Mouse (Mus musculus) right cerebral cortex, postnatal 14 days (tissue): ENCODE data around the gene Dnmbp.
A peak's percentile ranks its signal among the peaks of the same experiment; 100 is the strongest.
"Not testable (repeated sequence)": the region's sequence is repeated elsewhere in the genome, so short reads cannot be mapped to it uniquely, and the experiment has no call there.

Experiments used
- DNase-seq: peaks from one replicate; pipeline ENCODE4 v3.0.0; 2022

The Dnmbp gene

DNA sequence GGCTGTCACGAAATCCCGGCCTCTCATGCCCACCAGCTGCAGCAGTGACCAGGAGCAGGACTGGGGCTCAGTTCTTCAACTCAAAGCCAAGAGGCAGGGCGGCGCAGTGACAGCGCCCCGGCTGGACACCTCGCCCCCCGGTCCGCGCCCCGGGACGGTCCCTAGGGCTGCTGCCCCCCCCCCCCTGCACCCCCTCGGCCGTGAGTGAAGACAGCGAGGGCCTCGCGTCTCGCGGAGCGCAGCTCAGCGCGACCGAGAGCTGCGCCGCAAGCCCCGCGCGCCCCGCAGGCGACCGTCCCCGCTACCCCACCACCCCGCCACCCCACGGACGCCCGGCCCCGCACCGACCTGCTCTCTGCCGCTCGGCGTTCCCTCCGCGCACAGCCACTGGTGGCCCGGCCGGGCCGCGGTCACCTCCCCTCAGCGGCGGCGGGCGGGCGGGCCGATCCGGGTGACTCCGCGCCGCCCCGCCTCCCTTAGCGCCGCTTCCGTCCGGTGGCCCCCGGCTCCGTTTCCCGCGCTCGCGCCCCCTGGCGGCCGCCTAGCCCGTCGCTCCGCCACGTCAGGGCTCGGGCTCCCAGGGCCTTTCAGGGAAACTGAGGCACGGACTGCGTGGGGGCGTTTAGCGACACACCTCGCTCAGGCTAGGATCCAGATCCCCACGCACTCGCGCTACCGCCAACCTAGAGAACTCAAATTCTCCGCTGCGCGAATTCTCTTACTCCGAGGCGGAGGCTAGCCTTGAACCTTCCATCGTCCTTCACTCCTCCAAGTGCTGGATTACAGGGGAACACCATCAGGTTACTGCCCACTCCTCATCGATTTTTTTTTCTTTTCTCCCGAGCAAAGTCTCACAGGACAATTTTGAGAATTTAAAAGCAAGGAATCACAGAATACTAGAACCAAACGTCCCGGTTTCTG, at the start of gene Dnmbp:
Dnmbp (minus strand) TSS at position 423 of the 921 bp plus-strand sequence.
- peak; percentile 89 for DNase-seq

DNA sequence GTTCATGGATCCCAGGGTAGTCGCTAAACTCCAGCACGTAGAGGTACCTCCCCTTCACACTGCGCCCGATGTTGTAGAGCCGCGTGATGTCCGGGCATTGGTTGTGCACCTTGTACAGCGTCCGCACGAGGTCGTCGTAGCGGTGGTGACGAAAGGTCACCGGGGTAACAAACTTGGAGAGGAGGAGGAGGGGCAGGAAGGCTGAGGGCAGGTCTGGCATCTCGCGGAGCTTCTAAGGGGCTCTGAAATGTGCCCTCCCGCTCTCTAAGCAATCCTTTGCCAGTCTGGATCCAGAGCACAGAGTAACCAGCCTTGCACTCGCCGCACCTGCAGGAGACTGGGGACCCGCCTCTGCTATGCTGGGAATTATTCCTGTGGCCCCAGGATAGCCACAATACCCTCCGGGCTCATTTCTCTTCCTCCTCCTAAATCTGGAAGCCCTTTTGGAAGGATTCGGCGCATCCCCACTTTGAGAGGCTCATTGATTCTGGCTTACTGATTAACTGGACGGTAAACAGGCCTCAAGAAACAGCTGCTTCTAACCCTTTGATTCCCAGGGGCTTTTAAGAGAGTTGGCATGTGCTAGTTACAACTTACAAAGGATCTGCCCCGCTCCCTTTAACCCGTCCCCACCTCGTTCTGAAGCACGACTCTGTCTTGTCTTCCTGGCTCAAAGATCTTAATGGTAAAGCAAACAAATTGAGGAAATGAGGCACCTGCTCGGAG, 46.2 kb upstream of the Dnmbp start, which contains the start of gene Cpn1:
Cpn1 (minus strand) TSS at position 488 of the 726 bp plus-strand sequence.
- no peak for DNase-seq

DNA sequence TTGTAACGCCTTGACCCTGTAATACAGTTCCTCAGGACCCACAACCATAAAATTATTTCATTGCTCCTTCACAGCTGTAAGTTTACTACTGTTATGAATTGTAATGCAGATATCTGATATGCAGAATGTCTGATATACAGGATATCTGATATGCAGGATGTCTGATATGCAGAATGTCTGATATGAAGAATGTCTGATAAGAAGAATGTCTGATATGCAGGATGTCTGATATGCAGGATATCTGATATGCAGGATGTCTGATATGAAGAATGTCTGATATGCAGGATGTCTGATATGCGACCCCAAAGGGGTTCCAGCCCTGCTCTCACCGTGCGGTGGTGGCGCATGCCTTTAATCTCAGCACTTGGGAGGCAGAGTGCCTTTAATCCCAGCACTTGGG, 42.0 kb upstream of the Dnmbp start:
- DNase-seq = no peak

DNA sequence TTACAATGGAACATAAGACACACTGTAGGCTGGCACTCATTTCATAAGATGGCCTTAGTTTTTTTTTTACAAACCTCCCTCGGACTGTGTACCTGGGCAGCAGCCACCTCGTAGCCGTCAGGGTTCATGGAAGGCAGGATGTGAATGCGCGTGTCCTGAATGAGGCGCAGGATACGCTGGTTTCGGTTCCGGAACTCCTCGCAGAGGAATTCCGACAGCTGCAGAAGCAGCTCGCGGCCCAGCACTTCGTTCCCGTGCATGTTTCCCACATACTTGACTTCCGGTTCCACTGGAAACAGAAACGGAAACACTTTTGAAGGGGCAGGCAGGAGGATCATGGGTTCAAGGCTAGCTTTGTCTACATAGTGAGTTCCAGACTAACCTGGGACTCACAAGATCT, 40.7 kb upstream of the Dnmbp start:
- DNase-seq = no peak

DNA sequence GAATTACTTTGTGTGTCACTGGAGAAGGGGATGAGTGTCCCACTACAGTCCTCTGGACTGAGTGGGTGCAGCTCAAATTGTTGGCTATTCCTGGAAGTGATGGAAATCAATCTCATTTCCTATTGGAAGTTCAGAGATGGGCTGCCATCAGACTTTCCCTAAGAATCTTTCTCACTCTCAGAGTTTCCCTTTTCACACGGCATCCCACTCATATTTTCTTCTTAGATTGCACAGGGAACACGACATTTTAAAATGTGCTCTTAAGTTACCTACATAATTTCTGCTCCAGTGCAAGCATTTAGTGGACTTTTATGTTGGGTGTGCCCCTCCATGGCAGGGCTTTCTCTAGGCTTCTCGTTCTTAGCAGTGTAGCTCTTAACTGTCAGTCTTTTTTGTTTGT, 37.8 kb upstream of the Dnmbp start:
- DNase-seq = no peak

DNA sequence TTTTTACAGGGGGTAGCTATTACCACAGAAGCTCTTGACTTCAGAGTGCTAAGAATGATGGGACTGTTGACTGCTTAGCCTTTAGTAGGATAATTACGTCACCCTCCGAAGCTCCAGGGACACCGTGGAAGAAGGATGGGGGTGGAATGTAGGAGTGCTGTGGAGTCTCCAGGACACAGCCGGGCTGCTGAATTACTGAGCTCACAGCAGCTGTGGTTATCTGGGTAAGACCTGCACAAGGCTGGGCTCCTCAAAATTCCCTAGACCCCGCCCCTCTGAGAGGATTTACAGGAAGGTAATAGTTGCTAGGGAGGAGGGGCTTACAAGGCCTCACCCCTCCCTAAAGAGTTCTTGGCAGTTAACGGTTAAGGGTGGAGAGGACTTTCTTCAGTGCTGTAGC, 36.7 kb upstream of the Dnmbp start:
- DNase-seq = no peak

DNA sequence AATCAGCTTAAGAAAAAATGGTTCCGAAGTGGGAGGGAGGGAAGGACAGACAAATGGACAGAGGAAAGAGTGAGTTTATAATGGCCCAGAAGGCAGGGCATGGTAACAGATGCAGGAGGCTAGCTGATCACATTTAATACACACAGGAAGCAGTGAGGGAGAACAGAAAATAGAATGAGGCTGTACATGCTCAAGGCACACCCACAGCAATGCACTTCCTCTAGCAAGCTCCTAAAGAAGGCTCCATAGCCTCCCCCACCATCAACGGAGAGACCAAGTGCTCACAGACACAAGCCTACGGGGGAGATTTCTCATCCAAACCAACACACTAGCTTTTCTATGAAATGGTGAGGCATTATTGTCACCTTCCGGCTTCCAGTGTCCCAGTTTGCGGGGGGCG, 34.2 kb upstream of the Dnmbp start:
- DNase-seq = no peak

DNA sequence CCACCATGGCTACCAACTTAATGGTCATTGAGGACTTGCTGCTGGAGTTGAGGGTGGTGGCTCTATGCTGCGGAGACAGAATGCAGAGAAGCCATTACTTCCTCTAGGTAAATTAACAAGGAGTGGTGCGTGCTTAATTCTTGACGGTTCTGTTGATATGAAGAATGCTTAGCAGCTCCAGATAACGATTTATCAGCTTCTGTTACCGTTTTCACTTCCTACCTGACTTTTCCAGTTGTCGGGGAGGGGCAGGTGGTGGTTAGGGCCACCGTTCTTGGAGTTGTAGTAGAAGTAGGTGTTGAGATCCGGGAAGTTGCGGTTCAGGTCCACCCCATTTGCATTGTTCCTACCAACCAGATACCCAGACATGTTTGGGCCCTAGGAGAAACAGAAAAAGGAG, 33.7 kb upstream of the Dnmbp start:
- no peak for DNase-seq

DNA sequence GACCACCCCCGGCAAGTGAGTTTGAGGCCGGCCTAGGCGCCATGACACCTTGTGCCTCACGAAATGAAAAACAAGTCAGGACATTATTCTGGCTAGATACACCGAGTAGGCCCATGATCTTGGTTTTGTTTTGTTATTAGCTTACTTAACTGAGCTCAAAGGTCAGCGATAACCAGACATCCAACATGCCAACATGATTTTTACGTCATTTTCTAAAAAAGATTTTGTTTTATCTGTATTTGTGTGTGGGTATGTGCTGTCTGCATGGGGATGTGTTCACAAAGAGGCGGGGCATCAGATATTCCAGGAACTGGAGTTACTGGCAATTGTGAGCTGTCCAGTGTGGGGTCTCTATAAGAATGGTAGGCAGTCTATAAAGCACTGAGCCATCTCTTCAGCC, 32.1 kb upstream of the Dnmbp start:
- DNase-seq = no peak

DNA sequence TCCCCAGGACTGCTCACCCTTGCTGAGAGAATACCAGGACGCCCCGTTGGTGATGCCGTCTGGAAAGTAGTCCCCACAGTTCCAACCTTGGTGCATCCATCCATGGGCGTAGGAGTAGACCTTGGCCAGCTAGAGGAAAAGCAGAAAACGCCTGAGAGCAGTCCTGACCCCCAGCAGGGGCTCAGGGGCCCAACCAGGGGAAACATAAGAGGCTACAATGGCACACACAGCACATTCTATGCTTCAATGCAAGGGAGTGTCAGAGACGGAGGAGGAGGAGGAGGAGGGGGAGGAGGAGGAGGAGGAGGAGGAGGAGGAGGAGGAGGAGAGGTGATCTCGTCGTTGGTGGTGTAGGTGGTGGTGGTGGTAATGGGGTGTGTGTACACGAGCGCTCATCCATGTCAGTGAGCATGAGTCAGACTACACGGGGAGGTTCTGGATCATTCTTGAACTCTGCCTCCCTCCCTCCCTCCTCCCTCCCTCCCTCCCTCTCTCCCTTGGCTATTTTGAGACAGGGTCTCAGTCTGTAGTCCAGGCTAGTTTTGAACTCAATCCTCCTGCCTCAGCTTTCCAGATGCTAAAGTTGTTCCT, 28.5 kb upstream of the Dnmbp start:
- no peak for DNase-seq

DNA sequence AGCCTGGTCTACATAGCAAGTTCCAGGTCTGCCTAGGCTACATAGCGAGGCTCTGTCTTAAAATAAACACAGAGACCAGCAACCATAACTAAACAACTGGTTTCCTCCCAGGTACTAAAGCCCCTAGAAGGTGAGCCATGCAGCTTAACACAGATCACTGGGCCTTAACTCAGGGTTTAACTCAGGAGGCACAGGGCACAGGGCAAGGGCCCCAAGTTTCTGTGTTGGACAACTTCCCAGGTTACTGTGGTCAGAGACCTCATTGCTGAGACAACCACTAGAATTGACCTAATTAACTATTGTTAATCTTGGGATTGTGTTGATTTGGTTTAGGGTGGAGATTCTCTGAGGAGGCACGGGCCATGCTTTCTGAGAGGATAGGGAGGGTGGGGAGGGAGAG, 26.5 kb upstream of the Dnmbp start:
- no peak for DNase-seq

DNA sequence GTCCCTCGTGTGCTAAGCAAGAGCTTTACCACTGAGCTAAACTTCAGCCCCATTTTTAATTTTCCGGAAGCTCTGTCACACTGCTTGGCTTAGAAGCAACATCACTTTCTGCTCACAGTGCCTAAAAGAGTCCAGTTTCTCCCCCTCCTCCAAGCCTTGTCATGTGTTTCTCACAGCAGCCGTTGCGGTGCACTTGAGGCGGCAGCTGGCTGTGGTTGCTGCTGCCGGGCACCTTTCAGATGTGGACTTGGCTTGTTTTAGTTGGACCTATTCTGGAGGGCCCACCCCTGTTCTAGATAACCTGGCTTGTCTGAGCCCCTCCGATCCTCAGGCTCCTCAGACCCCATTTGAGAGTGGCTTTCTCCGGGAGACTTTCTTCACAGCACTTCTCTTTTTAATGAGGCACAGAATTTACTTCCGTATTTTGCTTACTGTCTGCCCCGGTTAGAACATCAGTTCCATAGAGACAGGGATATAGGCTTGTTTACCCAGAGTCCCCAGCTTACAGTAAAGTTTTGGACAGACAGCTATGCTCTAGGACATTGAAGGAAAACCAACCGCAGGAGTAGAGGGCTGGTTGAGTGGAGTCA, 25.6 kb upstream of the Dnmbp start:
- no peak for DNase-seq

DNA sequence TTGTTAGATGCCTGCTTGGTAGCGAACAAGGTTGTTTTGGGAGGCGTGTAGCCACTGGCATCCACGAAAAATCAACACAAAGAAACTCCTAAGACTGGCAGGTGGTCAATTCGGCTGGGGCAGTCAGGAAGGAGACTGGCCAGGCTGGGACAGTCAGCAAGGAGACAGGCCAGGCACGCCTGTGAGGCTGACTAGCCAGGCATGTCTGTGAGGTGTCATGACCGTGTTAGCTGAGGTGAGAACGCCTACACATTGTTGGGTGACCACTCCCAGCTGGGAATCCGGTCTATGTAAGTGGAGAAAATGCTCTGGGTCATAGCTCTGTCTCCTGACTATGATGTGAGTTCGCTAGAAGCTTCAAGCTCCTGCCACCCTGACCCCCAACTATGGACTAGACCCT, 22.8 kb upstream of the Dnmbp start:
- no peak for DNase-seq

DNA sequence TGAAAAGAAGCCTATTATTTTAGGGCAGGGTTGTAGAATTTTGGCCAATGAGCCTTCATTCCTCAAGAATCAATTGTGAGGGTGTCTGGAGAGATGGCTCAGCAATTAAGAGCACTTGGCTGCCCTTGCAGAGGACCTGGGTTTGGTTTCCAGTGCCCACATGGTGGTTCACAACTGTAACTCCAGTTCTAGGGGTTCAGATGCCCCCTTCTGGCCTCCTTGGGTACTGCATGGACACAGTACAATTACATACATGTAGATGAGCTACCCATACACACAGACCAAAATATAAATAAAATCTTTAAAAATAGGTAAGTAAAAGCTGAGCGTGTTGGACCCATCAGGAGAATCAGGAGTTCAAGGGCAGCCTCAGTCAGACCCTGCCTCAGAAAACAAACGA, 21.2 kb upstream of the Dnmbp start:
- DNase-seq = no peak

DNA sequence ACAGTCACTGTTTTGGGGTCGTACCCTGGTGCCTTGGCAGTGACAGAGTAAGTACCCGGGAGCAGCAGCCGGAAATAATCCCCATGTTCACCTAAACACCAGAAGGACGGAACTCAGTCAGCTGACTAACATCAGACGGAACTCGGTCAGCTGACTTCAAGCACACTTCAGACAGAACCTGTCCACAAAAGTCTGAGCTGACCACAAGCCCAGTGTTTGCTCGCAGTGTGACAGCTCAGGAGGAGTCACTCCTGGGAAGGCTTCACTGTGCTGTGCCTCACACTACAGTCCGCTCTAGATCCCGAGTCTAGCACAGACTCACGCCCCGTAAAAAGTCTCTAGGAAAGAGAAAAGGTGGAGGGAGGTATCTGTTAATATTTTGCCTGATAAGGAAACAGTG, 20.0 kb upstream of the Dnmbp start:
- no peak for DNase-seq

DNA sequence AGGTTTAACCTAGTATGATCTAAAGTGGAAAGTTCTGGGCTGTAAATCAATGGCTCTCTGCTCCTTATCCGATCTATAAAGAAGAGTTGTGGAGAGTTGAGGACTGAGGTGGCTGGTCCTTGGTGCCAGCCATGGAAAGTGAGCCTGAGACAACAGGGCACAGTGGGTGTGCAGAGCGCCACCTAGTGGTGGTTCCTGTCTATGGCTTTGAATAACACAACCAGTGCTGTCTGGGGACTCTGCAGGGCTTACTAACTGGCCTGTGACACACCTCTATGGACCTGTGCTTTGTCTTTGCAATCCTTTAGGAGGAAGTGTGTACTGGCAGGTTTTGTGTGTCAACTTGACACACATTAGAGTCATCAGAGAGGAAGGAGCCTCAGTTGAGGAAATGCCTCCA, 19.2 kb upstream of the Dnmbp start:
- peak; percentile 75 for DNase-seq

DNA sequence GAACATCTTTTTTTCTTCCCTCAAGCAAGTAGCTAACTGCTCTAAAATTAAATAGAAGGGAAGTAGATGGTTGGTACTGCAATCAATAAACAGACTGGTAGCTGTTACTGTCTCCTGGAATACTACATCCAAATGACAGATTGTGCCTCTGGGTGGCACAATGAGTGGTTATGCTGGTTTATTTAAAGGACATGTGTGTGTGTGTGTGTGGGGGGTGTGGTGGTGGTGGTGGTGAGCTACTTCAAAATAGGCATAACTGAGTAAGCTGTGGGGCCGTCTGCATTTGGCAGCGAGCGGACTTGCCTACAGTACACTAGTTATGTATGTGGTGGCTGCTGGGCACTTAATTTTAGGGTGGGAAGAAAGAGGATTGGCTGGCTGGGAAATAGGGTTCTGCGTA, 17.9 kb upstream of the Dnmbp start:
- DNase-seq = peak; percentile 39

DNA sequence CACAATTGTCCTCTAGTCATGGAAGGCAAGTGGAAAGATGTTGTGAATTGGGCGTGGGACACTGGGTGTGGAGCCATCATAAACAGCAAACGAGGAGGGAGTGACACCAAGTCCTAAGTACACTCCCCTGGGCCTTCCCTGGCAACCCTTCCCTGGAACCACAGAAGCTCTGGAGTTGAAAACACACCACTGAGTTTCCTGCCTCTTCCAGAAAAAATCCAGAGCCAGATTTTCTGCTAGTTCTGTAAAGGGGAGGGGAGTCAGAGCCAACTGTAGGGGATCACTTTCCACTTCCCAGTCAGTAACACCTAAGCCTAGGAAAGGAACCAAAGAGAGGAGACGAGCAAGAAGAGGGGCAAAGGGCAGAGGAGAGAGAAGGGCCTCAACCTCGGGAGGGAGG, 17.4 kb upstream of the Dnmbp start:
- DNase-seq = no peak

DNA sequence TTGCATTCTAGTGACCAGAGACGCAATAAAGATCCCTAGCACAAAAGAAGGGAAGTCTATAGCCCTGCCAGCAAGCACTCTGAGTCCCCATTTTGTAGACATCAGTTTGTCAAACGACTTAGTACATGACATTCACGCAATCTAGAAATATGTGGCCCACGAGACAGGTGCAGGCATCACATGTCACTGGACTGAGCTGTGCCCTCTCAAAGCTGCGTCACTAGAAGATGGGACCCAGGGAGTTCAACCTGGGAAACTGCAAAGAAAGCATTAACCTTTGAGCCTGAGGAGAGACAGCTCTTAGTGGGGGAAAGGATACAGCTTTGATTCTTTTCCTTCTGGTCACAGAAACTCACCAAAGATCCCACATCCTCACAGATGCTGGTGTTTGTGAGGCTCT, 15.3 kb upstream of the Dnmbp start:
- no peak for DNase-seq

DNA sequence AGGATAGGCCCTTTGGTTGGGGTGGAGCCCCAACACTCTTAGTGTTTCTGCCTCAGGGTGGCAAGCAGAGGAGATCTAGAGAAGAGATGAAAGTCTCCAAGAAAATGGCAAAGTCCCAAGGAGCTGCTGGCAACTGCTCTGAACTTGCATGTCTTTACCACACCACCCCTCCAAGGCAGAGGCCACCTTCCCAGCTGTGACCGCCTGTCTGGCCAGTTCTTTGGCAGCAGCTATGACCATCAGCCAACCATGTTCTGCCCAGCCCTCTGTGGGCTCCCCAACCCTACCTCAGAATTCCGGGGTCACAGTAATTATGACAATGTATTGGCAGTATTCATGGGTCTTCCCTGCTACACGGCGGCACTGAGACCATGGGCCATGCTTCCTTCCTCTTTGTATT, 14.9 kb upstream of the Dnmbp start:
- DNase-seq = no peak

DNA sequence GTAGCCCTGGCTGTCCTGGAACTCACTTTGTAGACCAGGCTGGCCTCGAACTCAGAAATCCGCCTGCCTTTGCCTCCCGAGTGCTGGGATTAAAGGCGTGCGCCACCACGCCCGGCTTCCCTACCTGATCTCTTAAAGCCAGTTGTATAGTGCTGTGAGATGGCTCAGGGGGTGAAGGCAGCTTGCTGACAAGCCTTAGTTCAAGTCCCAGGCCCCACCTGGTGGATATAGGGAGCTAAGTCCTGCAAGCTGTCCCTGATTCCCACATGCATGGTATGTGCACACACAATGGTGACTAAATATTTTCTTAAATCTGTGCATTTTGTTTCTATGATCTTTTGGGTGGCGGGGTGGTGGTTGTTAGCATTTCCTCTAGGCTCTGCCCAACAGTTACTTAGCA, 12.9 kb upstream of the Dnmbp start:
- not testable (repeated sequence) for DNase-seq

DNA sequence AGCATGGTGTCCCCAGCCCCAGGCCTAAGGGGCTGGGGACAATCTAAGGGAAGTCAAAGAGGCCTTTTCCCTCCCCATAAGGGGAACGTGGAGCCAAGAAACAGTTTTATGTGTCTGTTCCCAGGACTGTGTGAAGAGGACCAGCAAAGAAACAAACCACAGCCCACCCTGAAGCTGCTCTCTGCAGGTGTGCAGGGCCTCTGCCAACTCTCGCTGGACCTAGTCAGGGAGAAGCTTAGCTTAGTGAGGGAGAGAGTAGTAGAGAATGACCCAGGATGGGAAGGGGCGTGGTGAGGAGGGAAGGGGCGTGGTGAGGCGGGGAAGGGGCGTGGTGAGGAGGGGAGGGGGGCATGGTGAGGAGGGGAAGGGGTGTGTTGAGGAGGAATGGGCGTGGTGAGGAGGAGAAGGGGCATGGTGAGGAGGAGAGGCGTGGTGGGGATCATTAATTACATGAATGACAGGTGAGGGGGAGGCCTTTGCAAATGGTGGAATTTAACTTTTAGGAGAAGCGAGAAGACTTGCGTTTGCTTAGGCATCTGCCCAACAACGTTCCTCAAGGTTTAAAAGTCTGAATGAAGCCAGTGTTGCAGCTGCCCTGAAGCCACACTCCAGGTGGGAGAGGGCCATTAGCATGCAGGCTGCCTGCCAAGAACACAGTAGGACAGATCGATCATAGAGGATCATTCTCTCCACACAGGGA, 9.3 kb upstream of the Dnmbp start:
- DNase-seq = no peak

DNA sequence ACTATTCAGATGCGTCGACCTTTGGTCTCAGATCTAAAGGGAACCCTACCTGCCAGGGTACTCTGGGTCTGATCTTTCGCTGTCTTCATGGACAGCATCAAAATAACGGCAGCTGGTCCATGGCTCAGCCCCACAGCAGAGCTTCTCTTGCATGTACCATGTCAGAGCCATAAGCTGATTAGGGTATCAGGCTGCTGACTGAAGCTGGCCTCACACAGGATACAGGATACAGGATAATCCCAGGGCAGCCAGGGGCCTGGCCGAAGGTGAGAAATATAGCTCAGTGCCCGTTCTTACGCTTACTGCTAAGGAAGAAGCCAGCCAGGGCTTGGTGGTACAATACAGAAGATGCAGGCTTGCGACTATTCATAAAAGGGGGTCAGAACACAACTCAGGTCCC, 4.6 kb upstream of the Dnmbp start:
- no peak for DNase-seq
